Mouse (Mus musculus): ENCODE measurements around the gene Ajm1. TPM values are rescaled to one million over a fixed set of nuclear protein-coding genes. Genes with fewer than 3 reads are reported as not detected.
A peak's percentile ranks its signal among the peaks of the same experiment; 100 is the strongest.

The Ajm1 gene
- polyA plus RNA-seq, 1 experiment, result 0.11 TPM

- TF ChIP-seq CTCF (IDR thresholded peaks at IDR 0.05; ENCODE audit: control insufficient read depth, insufficient read depth, insufficient replicate concordance, low read depth, low read length) (no peak), POLR2A (IDR thresholded peaks at IDR 0.05; ENCODE audit: control insufficient read depth, low read depth, low read length) (no peak)
- Histone ChIP-seq H3K4me3 (ENCODE audit: control insufficient read depth, low read depth, low read length) (no peak overlapping the region), H3K27me3 (ENCODE audit: control insufficient read depth, insufficient read depth, low read length) (no peaks in the 10 kb centered on the region), H3K36me3 (ENCODE audit: control insufficient read depth, insufficient read depth, low read length) (peaks cover 4% of the 10 kb centered on the region; the same call in 1 of the 2 replicates), H3K4me1 (ENCODE audit: control insufficient read depth, insufficient read depth, low read length) (no peaks in the 10 kb centered on the region), H3K27ac (ENCODE audit: control insufficient read depth, insufficient read depth, low read depth, low read length) (no peak overlapping the region)
Observed at GRCm38 (mm10) chr2:25536531-25536930, 45.0 kb downstream of the Ajm1 start.

- H3K27me3 ChIP-seq (ENCODE audit: control insufficient read depth, insufficient read depth, low read length), result no peaks in the 10 kb centered on the region
- H3K27ac ChIP-seq (ENCODE audit: control insufficient read depth, insufficient read depth, low read depth, low read length), result peak overlapping the region; percentile 30; the same call in 1 of the 2 replicates
- H3K36me3 ChIP-seq (ENCODE audit: control insufficient read depth, insufficient read depth, low read length), result peaks cover 4% of the 10 kb centered on the region
- TF ChIP-seq POLR2A (IDR thresholded peaks at IDR 0.05; ENCODE audit: control insufficient read depth, low read depth, low read length) (no peak), CTCF (IDR thresholded peaks at IDR 0.05; ENCODE audit: control insufficient read depth, insufficient read depth, insufficient replicate concordance, low read depth, low read length) (no peak)
- no peak overlapping the region for H3K4me3 ChIP-seq (ENCODE audit: control insufficient read depth, low read depth, low read length)
- no peaks in the 10 kb centered on the region for H3K4me1 ChIP-seq (ENCODE audit: control insufficient read depth, insufficient read depth, low read length)
Observed at GRCm38 (mm10) chr2:25534866-25535182, 46.7 kb downstream of the Ajm1 start.

- Histone ChIP-seq H3K4me1 (ENCODE audit: control insufficient read depth, insufficient read depth, low read length) (no peaks in the 10 kb centered on the region), H3K27ac (ENCODE audit: control insufficient read depth, insufficient read depth, low read depth, low read length) (peak overlapping the region; percentile 30; the same call in 1 of the 2 replicates), H3K27me3 (ENCODE audit: control insufficient read depth, insufficient read depth, low read length) (no peaks in the 10 kb centered on the region), H3K36me3 (ENCODE audit: control insufficient read depth, insufficient read depth, low read length) (peaks cover 4% of the 10 kb centered on the region), H3K4me3 (ENCODE audit: control insufficient read depth, low read depth, low read length) (no peak overlapping the region)
- TF ChIP-seq CTCF (IDR thresholded peaks at IDR 0.05; ENCODE audit: control insufficient read depth, insufficient read depth, insufficient replicate concordance, low read depth, low read length) (no peak), POLR2A (IDR thresholded peaks at IDR 0.05; ENCODE audit: control insufficient read depth, low read depth, low read length) (no peak)
Observed at GRCm38 (mm10) chr2:25534178-25534865, 47.2 kb downstream of the Ajm1 start.

- peaks cover 4% of the 10 kb centered on the region for H3K36me3 ChIP-seq (ENCODE audit: control insufficient read depth, insufficient read depth, low read length)
- no peak for TF ChIP-seq CTCF (IDR thresholded peaks at IDR 0.05; ENCODE audit: control insufficient read depth, insufficient read depth, insufficient replicate concordance, low read depth, low read length)
- no peak for TF ChIP-seq POLR2A (IDR thresholded peaks at IDR 0.05; ENCODE audit: control insufficient read depth, low read depth, low read length)
Observed at GRCm38 (mm10) chr2:25533707-25534106, 47.9 kb downstream of the Ajm1 start.

GRCm38 (mm10) chr2:25526510-25527302, 54.9 kb downstream of the Ajm1 start:
- H3K27ac ChIP-seq (ENCODE audit: control insufficient read depth, insufficient read depth, low read depth, low read length), result no peak overlapping the region
- TF ChIP-seq CTCF (IDR thresholded peaks at IDR 0.05; ENCODE audit: control insufficient read depth, insufficient read depth, insufficient replicate concordance, low read depth, low read length), result no peak
- no peak for TF ChIP-seq POLR2A (IDR thresholded peaks at IDR 0.05; ENCODE audit: control insufficient read depth, low read depth, low read length)
- H3K4me3 ChIP-seq (ENCODE audit: control insufficient read depth, low read depth, low read length), result no peak overlapping the region
- H3K36me3 ChIP-seq (ENCODE audit: control insufficient read depth, insufficient read depth, low read length), result peaks cover 5% of the 10 kb centered on the region
- no peaks in the 10 kb centered on the region for H3K4me1 ChIP-seq (ENCODE audit: control insufficient read depth, insufficient read depth, low read length)
- H3K27me3 ChIP-seq (ENCODE audit: control insufficient read depth, insufficient read depth, low read length), result no peaks in the 10 kb centered on the region

More at GRCm38 (mm10) chr2:25533707-25534106, 47.9 kb downstream of the Ajm1 start:
- no peaks in the 10 kb centered on the region for H3K4me1 ChIP-seq (ENCODE audit: control insufficient read depth, insufficient read depth, low read length)
- H3K27me3 ChIP-seq (ENCODE audit: control insufficient read depth, insufficient read depth, low read length), result no peaks in the 10 kb centered on the region
- no peak overlapping the region for H3K4me3 ChIP-seq (ENCODE audit: control insufficient read depth, low read depth, low read length)
- no peak overlapping the region for H3K27ac ChIP-seq (ENCODE audit: control insufficient read depth, insufficient read depth, low read depth, low read length)

Other genes starting within 250 kb of the Ajm1 start
- 25.4 and 29.3 TPM in 2 replicates for gene Man1b1, start 249.4 kb downstream of the Ajm1 start, polyA plus RNA-seq (2012; rRNA removed)
- gene Dpp7, start 225.4 kb downstream of the Ajm1 start, polyA plus RNA-seq (2012; rRNA removed), result 4.0 and 5.0 TPM in 2 replicates
- 1.7 and 2.2 TPM in 2 replicates for gene Uap1l1, start 216.1 kb downstream of the Ajm1 start, polyA plus RNA-seq (2012; rRNA removed)
- gene Sapcd2, start 209.4 kb downstream of the Ajm1 start, polyA plus RNA-seq (2012; rRNA removed), result 1.1 and 1.3 TPM in 2 replicates
- gene Entpd2, start 185.9 kb downstream of the Ajm1 start, polyA plus RNA-seq (2012; rRNA removed), result 6.2 and 6.5 TPM in 2 replicates
- gene Npdc1, start 182.4 kb downstream of the Ajm1 start, polyA plus RNA-seq (2012; rRNA removed), result 13.6 and 15.9 TPM in 2 replicates
- 0.10 TPM in 1 of 2 replicates, not detected in the other for gene Fut7, start 158.5 kb downstream of the Ajm1 start, polyA plus RNA-seq (2012; rRNA removed)
- 17.3 and 18.3 TPM in 2 replicates for gene Abca2, start 153.1 kb downstream of the Ajm1 start, polyA plus RNA-seq (2012; rRNA removed)
- gene Clic3, start 124.9 kb downstream of the Ajm1 start, polyA plus RNA-seq (2012; rRNA removed), result 0.78 and 11.8 TPM in 2 replicates
- gene Paxx, start 120.7 kb downstream of the Ajm1 start, polyA plus RNA-seq (2012; rRNA removed), result 34.3 and 35.8 TPM in 2 replicates
- 311 and 369 TPM in 2 replicates for gene Ptgds, start 111.7 kb downstream of the Ajm1 start, polyA plus RNA-seq (2012; rRNA removed)
- gene Lcn12, start 87.8 kb downstream of the Ajm1 start, polyA plus RNA-seq (2012; rRNA removed), result 5.7 TPM in 1 of 2 replicates, not detected in the other
- 137 and 166 TPM in 2 replicates for gene Fbxw5, start 81.0 kb downstream of the Ajm1 start, polyA plus RNA-seq (2012; rRNA removed)
- gene C8g, start 80.0 kb downstream of the Ajm1 start, polyA plus RNA-seq (2012; rRNA removed), result 58.4 and 70.5 TPM in 2 replicates
- 12.2 and 12.7 TPM in 2 replicates for gene Traf2, start 34.8 kb downstream of the Ajm1 start, polyA plus RNA-seq (2012; rRNA removed)
- gene Edf1, start 23.9 kb downstream of the Ajm1 start, polyA plus RNA-seq (2012; rRNA removed), result 170 and 227 TPM in 2 replicates
- gene Mamdc4, start 6.9 kb downstream of the Ajm1 start, polyA plus RNA-seq (2012; rRNA removed), result 1.7 and 8.5 TPM in 2 replicates
- 102 and 112 TPM in 2 replicates for gene Phpt1, start 6.5 kb downstream of the Ajm1 start, polyA plus RNA-seq (2012; rRNA removed)
- 40.9 and 46.2 TPM in 2 replicates for gene Rabl6, start 26.8 kb upstream of the Ajm1 start, polyA plus RNA-seq (2012; rRNA removed)
- 101 and 107 TPM in 2 replicates for gene Ccdc183, start 35.9 kb upstream of the Ajm1 start, polyA plus RNA-seq (2012; rRNA removed)
- gene Tmem141, start 40.2 kb upstream of the Ajm1 start, polyA plus RNA-seq (2012; rRNA removed), result 24.0 and 26.8 TPM in 2 replicates
- gene Fcna, start 46.3 kb upstream of the Ajm1 start, polyA plus RNA-seq (2012; rRNA removed), result 0.07 and 0.54 TPM in 2 replicates
- not detected in 2 replicates for gene Lcn8, start 71.4 kb upstream of the Ajm1 start, polyA plus RNA-seq (2012; rRNA removed)
- gene Lcn5, start 76.2 kb upstream of the Ajm1 start, polyA plus RNA-seq (2012; rRNA removed), result not detected in 2 replicates
- gene Lcn6, start 95.0 kb upstream of the Ajm1 start, polyA plus RNA-seq (2012; rRNA removed), result not detected in 2 replicates
- gene Lcn10, start 101.0 kb upstream of the Ajm1 start, polyA plus RNA-seq (2012; rRNA removed), result not detected in 2 replicates
- not detected in 2 replicates for gene Obp2a, start 118.3 kb upstream of the Ajm1 start, polyA plus RNA-seq (2012; rRNA removed)
- 6.3 and 6.4 TPM in 2 replicates for gene Bmyc, start 125.0 kb upstream of the Ajm1 start, polyA plus RNA-seq (2012; rRNA removed)
- not detected in 2 replicates for gene Obp2b, start 155.3 kb upstream of the Ajm1 start, polyA plus RNA-seq (2012; rRNA removed)
- not detected in 2 replicates for gene Lcn3, start 183.8 kb upstream of the Ajm1 start, polyA plus RNA-seq (2012; rRNA removed)
- not detected in 2 replicates for gene Lcn11, start 195.3 kb upstream of the Ajm1 start, polyA plus RNA-seq (2012; rRNA removed)
- gene Gm13539, start 200.5 kb upstream of the Ajm1 start, polyA plus RNA-seq (2012; rRNA removed), result 14.4 and 17.0 TPM in 2 replicates
- gene Glt6d1, start 234.1 kb upstream of the Ajm1 start, polyA plus RNA-seq (2012; rRNA removed), result 55.2 and 62.6 TPM in 2 replicates
- gene Lcn9, start 241.4 kb upstream of the Ajm1 start, polyA plus RNA-seq (2012; rRNA removed), result not detected in 2 replicates

Measured in testis, adult 2 months (tissue).